Mouse (Mus musculus) neural tube, embryonic 10.5 days (tissue): ENCODE measurements around the gene Gm26657.

ENCODE experiments used
- DNase-seq: peaks from one replicate; pipeline ENCODE4 v3.0.0-alpha.2; 2017; ENCODE audit warnings: low spot score; ENCODE audit errors: extremely low spot score

Gene Gm26657

DNA sequence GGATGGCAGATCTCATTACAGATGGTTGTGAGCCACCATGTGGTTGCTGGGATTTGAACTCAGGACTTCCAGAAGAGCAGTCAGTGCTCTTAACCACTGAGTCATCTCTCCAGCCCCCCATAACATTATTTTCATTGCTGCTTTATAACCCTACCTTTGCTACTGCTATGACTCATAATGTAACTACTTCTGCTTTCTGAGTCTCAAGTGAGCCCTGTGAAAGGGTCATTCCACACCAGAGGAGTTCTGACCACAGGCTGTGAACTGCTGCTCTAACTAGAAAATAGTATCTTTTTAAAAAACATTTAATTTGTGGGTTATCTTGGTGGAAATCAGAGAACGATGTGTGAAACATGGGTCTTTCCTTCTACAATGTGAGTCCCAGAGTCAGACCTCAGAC lies 17.8 kb downstream of the Gm26657 start:
- DNase-seq = no peak

- DNase-seq = no peak
These were observed 28.0 kb downstream of the Gm26657 start for GRCm38 (mm10) chr4:56767861-56768284.

DNA sequence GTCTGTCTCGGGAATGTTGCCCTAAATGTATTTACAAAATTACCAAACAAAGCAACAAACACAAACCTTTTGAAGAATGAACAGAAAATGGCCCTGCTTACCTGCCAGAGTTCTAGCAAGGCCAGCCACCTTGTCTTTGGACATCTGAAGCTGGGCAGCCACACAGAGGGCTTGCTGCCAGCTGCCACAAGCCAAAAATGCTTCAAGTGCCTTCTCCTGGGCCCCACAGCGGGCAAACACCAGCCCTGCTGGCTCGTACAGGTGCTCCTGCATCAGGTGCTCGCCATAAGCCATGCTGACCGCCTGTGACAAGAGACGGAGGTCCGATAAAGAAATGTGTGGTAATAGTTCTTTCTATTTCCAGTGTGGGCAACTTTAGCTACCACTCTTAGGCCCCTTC lies 29.0 kb downstream of the Gm26657 start:
- DNase-seq = no peak

DNA sequence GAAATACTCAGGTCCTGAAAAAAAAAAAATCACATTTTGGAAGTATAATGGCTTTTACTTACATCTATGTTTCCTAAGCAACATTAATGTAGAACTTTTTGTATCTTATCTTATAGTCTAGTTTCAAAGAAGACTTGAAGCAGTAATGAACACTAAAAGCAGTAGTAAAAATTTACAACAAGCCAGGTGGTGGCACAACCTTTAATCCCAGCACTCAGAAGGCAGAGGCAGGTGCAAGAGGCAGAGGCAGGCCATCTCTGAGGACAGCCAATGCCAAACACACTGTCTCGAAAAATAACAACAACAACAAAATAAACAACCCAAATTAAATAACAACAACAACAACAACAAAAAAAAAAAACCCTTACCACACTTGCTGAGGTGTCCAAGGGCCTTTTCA lies 31.2 kb downstream of the Gm26657 start:
- DNase-seq = no peak
